ENCODE assay signal across 24 mouse cellular contexts in genomic region chr17:14675517-14675916, GRCm38 (mm10). TPM values are rescaled to one million over a fixed set of nuclear protein-coding genes. Genes with fewer than 3 reads are reported as not detected.
DNase-seq lines count a peak whose midpoint lies in the region; ATAC-seq lines count a peak whose summit lies in the region.
"Had no signal": no experiment of that assay in that cellular context is flagged by ENCODE, and none has a peak within 500 bp of the region (broad histone marks: within the 10 kb centered on the region; RNA-seq: fewer than 3 reads in every experiment).

No protein-coding gene starts in this region.

- 0 out of 2 replicates have a peak, but pooled peaks have one; percentile 64 for ATAC-seq in embryonic facial prominence, embryonic 13.5 days (ENCODE audit: insufficient number of reproducible peaks, insufficient read depth, low FRiP score, low TSS enrichment, low read depth)
- ATAC-seq in intestine, embryonic 14.5 days (replicated peaks; ENCODE audit: low FRiP score, low TSS enrichment, low read depth) = no peak
- no peak for ATAC-seq in intestine, embryonic 15.5 days
- ATAC-seq in embryonic facial prominence, embryonic 14.5 days (ENCODE audit: low read depth) = peak; percentile 28; the same call in 1 of the 2 replicates
- peak; percentile 62; the same call in 1 of the 2 replicates for ATAC-seq in embryonic facial prominence, embryonic 15.5 days (ENCODE audit: insufficient number of reproducible peaks, low FRiP score, low TSS enrichment, low read depth)
- ATAC-seq: activated CD4-positive, CD25-positive, alpha-beta regulatory T cell, adult 4 months; CD4-positive, CD25-positive, alpha-beta regulatory T cell, adult 4 months; Patski had no signal

- peaks cover 6% of the 10 kb centered on the region; the same call in 1 of the 2 replicates for H3K4me1 ChIP-seq in embryonic facial prominence, embryonic 13.5 days
- no peaks in the 10 kb centered on the region for H3K4me1 ChIP-seq in embryonic facial prominence, embryonic 10.5 days
- H3K4me1 ChIP-seq in intestine, embryonic 14.5 days (replicated peaks; ENCODE audit: control insufficient read depth, insufficient read depth, low read length) = no peaks in the 10 kb centered on the region
- H3K4me1 ChIP-seq in intestine, embryonic 15.5 days (replicated peaks) = 0 out of 2 replicates have a peak, but pooled peaks cover 2% of the 10 kb centered on the region
- no peaks in the 10 kb centered on the region for H3K4me1 ChIP-seq in embryonic facial prominence, embryonic 14.5 days (ENCODE audit: control insufficient read depth, insufficient read depth, low read length)
- no peaks in the 10 kb centered on the region for H3K4me1 ChIP-seq in embryonic facial prominence, embryonic 15.5 days

- no peak overlapping the region for H3K4me2 ChIP-seq in embryonic facial prominence, embryonic 13.5 days
- no peak overlapping the region for H3K4me2 ChIP-seq in intestine, embryonic 14.5 days (ENCODE audit: low read length)
- H3K4me2 ChIP-seq in intestine, embryonic 15.5 days (replicated peaks) = no peak overlapping the region
- no peak overlapping the region for H3K4me2 ChIP-seq in embryonic facial prominence, embryonic 14.5 days (ENCODE audit: low read depth, low read length)
- no peak overlapping the region for H3K4me2 ChIP-seq in embryonic facial prominence, embryonic 15.5 days (replicated peaks)

- no peak overlapping the region for H3K4me3 ChIP-seq in embryonic facial prominence, embryonic 13.5 days
- no peak overlapping the region for H3K4me3 ChIP-seq in embryonic facial prominence, embryonic 10.5 days
- no peak overlapping the region for H3K4me3 ChIP-seq in intestine, embryonic 14.5 days (ENCODE audit: low read depth, low read length)
- no peak overlapping the region for H3K4me3 ChIP-seq in intestine, embryonic 15.5 days (replicated peaks)
- H3K4me3 ChIP-seq in embryonic facial prominence, embryonic 14.5 days (ENCODE audit: low read depth, low read length) = no peak overlapping the region
- H3K4me3 ChIP-seq in embryonic facial prominence, embryonic 15.5 days (replicated peaks) = no peak overlapping the region

- DNase-seq in embryonic facial prominence, embryonic 10.5 days (ENCODE audit: low spot score) = no peak
- no peak for DNase-seq in intestine, embryonic 14.5 days (ENCODE audit: low spot score)
- peak; percentile 22 for DNase-seq in embryonic facial prominence, embryonic 14.5 days (ENCODE audit: low spot score)
- DNase-seq in spleen, postnatal 10 days (ENCODE audit: low spot score in 2 of 2) = no peak
- no peak for DNase-seq in adrenal gland, postnatal 4 days (ENCODE audit: low spot score in 2 of 2)
- DNase-seq: adrenal gland, adult 2 months; adrenal gland, adult 8-10 months; adrenal gland, postnatal 10 days; adrenal gland, postnatal 14 days; adrenal gland, postnatal 25 days; adrenal gland, postnatal 36 days; B cell, adult 2 months; cerebellum, adult 11 months; cerebellum, adult 11-12 months; cerebellum, adult 18-20 months had no signal

- H3K27me3 ChIP-seq in embryonic facial prominence, embryonic 13.5 days = 0 out of 2 replicates have a peak, but pooled peaks cover 4% of the 10 kb centered on the region
- H3K27me3 ChIP-seq in embryonic facial prominence, embryonic 10.5 days (replicated peaks; ENCODE audit: low read depth, poor library complexity, severe bottlenecking) = no peaks in the 10 kb centered on the region
- no peaks in the 10 kb centered on the region for H3K27me3 ChIP-seq in intestine, embryonic 14.5 days (replicated peaks; ENCODE audit: control insufficient read depth, insufficient read depth, low read length)
- no peaks in the 10 kb centered on the region for H3K27me3 ChIP-seq in intestine, embryonic 15.5 days (replicated peaks)
- no peaks in the 10 kb centered on the region for H3K27me3 ChIP-seq in embryonic facial prominence, embryonic 14.5 days (replicated peaks; ENCODE audit: control insufficient read depth, insufficient read depth, low read length)
- H3K27me3 ChIP-seq in embryonic facial prominence, embryonic 15.5 days = no peaks in the 10 kb centered on the region
- H3K27me3 ChIP-seq: CH12.LX, Patski had no signal

- H3K9me3 ChIP-seq in embryonic facial prominence, embryonic 13.5 days = no peaks in the 10 kb centered on the region
- no peaks in the 10 kb centered on the region for H3K9me3 ChIP-seq in embryonic facial prominence, embryonic 10.5 days
- H3K9me3 ChIP-seq in intestine, embryonic 14.5 days (ENCODE audit: control insufficient read depth, low read length) = no peaks in the 10 kb centered on the region
- H3K9me3 ChIP-seq in intestine, embryonic 15.5 days = no peaks in the 10 kb centered on the region
- no peaks in the 10 kb centered on the region for H3K9me3 ChIP-seq in embryonic facial prominence, embryonic 14.5 days (ENCODE audit: control insufficient read depth, low read length)
- H3K9me3 ChIP-seq in embryonic facial prominence, embryonic 15.5 days (replicated peaks) = no peaks in the 10 kb centered on the region
- H3K9me3 ChIP-seq: G1E had no signal

- no peak overlapping the region for H3K27ac ChIP-seq in embryonic facial prominence, embryonic 13.5 days
- no peak overlapping the region for H3K27ac ChIP-seq in embryonic facial prominence, embryonic 10.5 days (replicated peaks)
- 0 out of 2 replicates have a peak overlapping the region, but pooled peaks have one; percentile 16 for H3K27ac ChIP-seq in intestine, embryonic 14.5 days (ENCODE audit: low read depth)
- H3K27ac ChIP-seq in intestine, embryonic 15.5 days = no peak overlapping the region
- H3K27ac ChIP-seq in embryonic facial prominence, embryonic 14.5 days (replicated peaks; ENCODE audit: low read depth, low read length) = no peak overlapping the region
- H3K27ac ChIP-seq in embryonic facial prominence, embryonic 15.5 days (replicated peaks) = 0 out of 2 replicates have a peak overlapping the region, but pooled peaks have one; percentile 12

- 67% methylated on average over 2 of the region's 2 CpGs for WGBS in embryonic facial prominence, embryonic 13.5 days
- 84% methylated on average over 2 of the region's 2 CpGs for WGBS in embryonic facial prominence, embryonic 10.5 days
- WGBS in intestine, embryonic 14.5 days = 53% methylated on average over 2 of the region's 2 CpGs
- 61% methylated on average over 2 of the region's 2 CpGs for WGBS in intestine, embryonic 15.5 days
- 59% methylated on average over 2 of the region's 2 CpGs for WGBS in embryonic facial prominence, embryonic 14.5 days
- WGBS in embryonic facial prominence, embryonic 15.5 days = 60% methylated on average over 2 of the region's 2 CpGs

- no peak overlapping the region for H3K9ac ChIP-seq in embryonic facial prominence, embryonic 13.5 days
- H3K9ac ChIP-seq in intestine, embryonic 14.5 days (ENCODE audit: low read length) = no peak overlapping the region
- no peak overlapping the region for H3K9ac ChIP-seq in intestine, embryonic 15.5 days
- H3K9ac ChIP-seq in embryonic facial prominence, embryonic 14.5 days (ENCODE audit: low read depth, low read length) = no peak overlapping the region
- H3K9ac ChIP-seq in embryonic facial prominence, embryonic 15.5 days = no peak overlapping the region

- peaks cover 67% of the 10 kb centered on the region for H3K36me3 ChIP-seq in embryonic facial prominence, embryonic 13.5 days
- no peaks in the 10 kb centered on the region for H3K36me3 ChIP-seq in embryonic facial prominence, embryonic 10.5 days (replicated peaks)
- H3K36me3 ChIP-seq in intestine, embryonic 14.5 days (ENCODE audit: control insufficient read depth, insufficient read depth, low read length) = peaks cover 58% of the 10 kb centered on the region
- 0 out of 2 replicates have a peak, but pooled peaks cover 2% of the 10 kb centered on the region for H3K36me3 ChIP-seq in intestine, embryonic 15.5 days
- peaks cover 79% of the 10 kb centered on the region for H3K36me3 ChIP-seq in embryonic facial prominence, embryonic 14.5 days (ENCODE audit: control insufficient read depth, insufficient read depth, low read length)
- peaks cover 37% of the 10 kb centered on the region for H3K36me3 ChIP-seq in embryonic facial prominence, embryonic 15.5 days
- H3K36me3 ChIP-seq: G1E had no signal

RNA-seq across cellular contexts. Expression of gene Thbs2, which starts 18.5 kb away (rescaled TPM):
- 21.7 and 33.7 TPM in 2 replicates for polyA plus RNA-seq in embryonic facial prominence, embryonic 13.5 days (2015; fragmentation: Nextera tagmentation; extraction: Ambion mirVana)
- polyA plus RNA-seq in embryonic facial prominence, embryonic 10.5 days (2016; fragmentation: Nextera tagmentation; extraction: Ambion mirVana) = 1.3 and 1.9 TPM in 2 replicates
- polyA plus RNA-seq in intestine, embryonic 14.5 days (2014; fragmentation: Nextera tagmentation; extraction: Ambion mirVana) = 55.6 and 59.1 TPM in 2 replicates
- 49.5 and 54.1 TPM in 2 replicates for polyA plus RNA-seq in intestine, embryonic 15.5 days (2015; fragmentation: Nextera tagmentation; extraction: Ambion mirVana)
- polyA plus RNA-seq in embryonic facial prominence, embryonic 14.5 days (2014; fragmentation: Nextera tagmentation; extraction: Ambion mirVana) = 133 and 141 TPM in 2 replicates
- 72.0 and 86.0 TPM in 2 replicates for polyA plus RNA-seq in embryonic facial prominence, embryonic 15.5 days (2015; fragmentation: Nextera tagmentation; extraction: Ambion mirVana)
- 10 to 100 TPM; 25.5 to 29.2 TPM for total RNA-seq in adrenal gland, postnatal 4 days (2021)
- total RNA-seq: MEL had no signal
- polyA plus RNA-seq: activated CD4-positive, CD25-positive, alpha-beta regulatory T cell, adult 4 months; CD4-positive, CD25-positive, alpha-beta regulatory T cell, adult 4 months; G1E had no signal

Comparison
In these comparisons a context has a peak if more than half of its experiments do, and no peak if none do; other contexts are left out.
1. H3K27ac ChIP-seq: peak in intestine, embryonic 14.5 days (single experiment) and embryonic facial prominence, embryonic 15.5 days (single experiment); none in embryonic facial prominence, embryonic 13.5 days (single experiment), embryonic facial prominence, embryonic 10.5 days (single experiment), intestine, embryonic 15.5 days (single experiment) and embryonic facial prominence, embryonic 14.5 days (single experiment).
2. ATAC-seq: peak in embryonic facial prominence, embryonic 13.5 days (single experiment), embryonic facial prominence, embryonic 14.5 days (single experiment) and embryonic facial prominence, embryonic 15.5 days (single experiment); none in intestine, embryonic 14.5 days (single experiment) and intestine, embryonic 15.5 days (single experiment).